ENCODE assay signal across 17 mouse cellular contexts in the genomic region with DNA sequence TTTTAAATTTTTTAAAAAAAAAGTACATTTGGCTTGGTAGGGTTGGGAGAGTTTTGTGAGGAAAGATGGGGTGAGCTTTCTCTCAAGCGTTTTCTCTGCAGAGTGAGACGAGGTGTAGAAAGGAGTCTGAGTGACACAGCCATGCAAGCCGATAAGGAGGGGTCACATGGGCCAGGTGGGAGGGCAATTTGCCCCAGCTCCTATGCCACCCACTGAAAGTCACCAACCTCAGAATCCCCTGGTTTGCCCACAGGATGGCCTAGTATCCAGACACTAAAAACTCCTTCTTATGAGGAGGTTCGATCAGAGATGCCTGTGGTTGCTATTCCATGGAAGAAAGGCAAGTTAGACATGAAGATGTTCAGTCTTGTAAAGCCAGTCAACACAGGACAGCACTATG.
A peak's percentile ranks its signal among the peaks of the same experiment; 100 is the strongest.
DNase-seq lines count a peak whose midpoint lies in the region; ATAC-seq and TF ChIP-seq lines count a peak whose summit lies in the region.
"Had no signal": no experiment of that assay in that cellular context is flagged by ENCODE, and none has a peak within 500 bp of the region (broad histone marks: within the 10 kb centered on the region; RNA-seq: fewer than 3 reads in every experiment).

No protein-coding gene starts in this region.

- H3K9ac ChIP-seq in forebrain, embryonic 13.5 days = no peak overlapping the region
- peak overlapping the region; percentile 38; the same call in 1 of the 2 replicates for H3K9ac ChIP-seq in heart, embryonic 13.5 days
- H3K9ac ChIP-seq: hindbrain, embryonic 12.5 days; liver, embryonic 14.5 days; midbrain, embryonic 12.5 days had no signal

- 81% methylated on average over 4 of the region's 4 CpGs for WGBS in forebrain, embryonic 10.5 days
- WGBS in forebrain, embryonic 13.5 days = 77% methylated on average over 4 of the region's 4 CpGs
- 32% methylated on average over 4 of the region's 4 CpGs for WGBS in heart, embryonic 13.5 days

- peak overlapping the region; percentile 13; the same call in 1 of the 2 replicates for H3K27ac ChIP-seq in forebrain, embryonic 10.5 days
- no peak overlapping the region for H3K27ac ChIP-seq in forebrain, embryonic 13.5 days
- H3K27ac ChIP-seq in heart, embryonic 13.5 days (replicated peaks) = peak overlapping the region; percentile 93
- no peak overlapping the region for H3K27ac ChIP-seq in layer of hippocampus, adult 2 months
- H3K27ac ChIP-seq: liver, embryonic 14.5 days; midbrain, embryonic 12.5 days had no signal

- no peak for DNase-seq in forebrain, embryonic 10.5 days (ENCODE audit: extremely low spot score, low spot score)
- DNase-seq in heart, postnatal 36 days = no peak
- peak; percentile 69 for DNase-seq in 3134 (ENCODE audit: extremely low read depth, insufficient read length, low spot score)
- DNase-seq in fibroblast of lung, adult 2 months (ENCODE audit: low read depth) = peak; percentile 26
- DNase-seq in layer of hippocampus, adult 2 months (ENCODE audit: low spot score in 2 of 2) = no peak
- no peak for DNase-seq in retina, embryonic 14.5 days (ENCODE audit: low spot score)
- DNase-seq: adrenal gland, postnatal 25 days; cerebellum, adult 9-10 months; kidney, adult 2 months; layer of hippocampus, postnatal 36 days; left cerebral cortex, postnatal 4 days; lung, postnatal 36 days had no signal

- H3K4me1 ChIP-seq in forebrain, embryonic 10.5 days = peaks cover 31% of the 10 kb centered on the region
- H3K4me1 ChIP-seq in forebrain, embryonic 13.5 days = peaks cover 32% of the 10 kb centered on the region
- peaks cover 52% of the 10 kb centered on the region for H3K4me1 ChIP-seq in heart, embryonic 13.5 days

- H3K4me3 ChIP-seq in forebrain, embryonic 10.5 days = no peak overlapping the region
- H3K4me3 ChIP-seq in forebrain, embryonic 13.5 days = no peak overlapping the region
- H3K4me3 ChIP-seq in heart, embryonic 13.5 days = peak overlapping the region; percentile 26; the same call in 1 of the 2 replicates
- no peak overlapping the region for H3K4me3 ChIP-seq in layer of hippocampus, adult 2 months
- H3K4me3 ChIP-seq: hindbrain, embryonic 12.5 days; midbrain, embryonic 12.5 days had no signal

- H3K27me3 ChIP-seq in forebrain, embryonic 10.5 days (ENCODE audit: poor library complexity, severe bottlenecking) = peaks cover 22% of the 10 kb centered on the region
- H3K27me3 ChIP-seq in forebrain, embryonic 13.5 days = peaks cover 5% of the 10 kb centered on the region; the same call in 1 of the 2 replicates
- H3K27me3 ChIP-seq in heart, embryonic 13.5 days (replicated peaks) = no peaks in the 10 kb centered on the region
- H3K27me3 ChIP-seq: hindbrain, embryonic 12.5 days had no signal

- H3K4me2 ChIP-seq in forebrain, embryonic 13.5 days = no peak overlapping the region
- peak overlapping the region; percentile 44 for H3K4me2 ChIP-seq in heart, embryonic 13.5 days
- H3K4me2 ChIP-seq: hindbrain, embryonic 12.5 days; midbrain, embryonic 12.5 days had no signal

- TF ChIP-seq CTCF in layer of hippocampus, adult 2 months (conservative IDR thresholded peaks at IDR 0.05) = no peak

- ATAC-seq in forebrain, embryonic 13.5 days = no peak
- no peak for ATAC-seq in heart, embryonic 13.5 days (ENCODE audit: extremely low read depth, insufficient number of reproducible peaks, low FRiP score, low TSS enrichment)

- no peaks in the 10 kb centered on the region for H3K36me3 ChIP-seq in forebrain, embryonic 10.5 days (replicated peaks)
- no peaks in the 10 kb centered on the region for H3K36me3 ChIP-seq in forebrain, embryonic 13.5 days (ENCODE audit: poor library complexity, severe bottlenecking)
- no peaks in the 10 kb centered on the region for H3K36me3 ChIP-seq in heart, embryonic 13.5 days
- H3K36me3 ChIP-seq: hindbrain, embryonic 12.5 days; midbrain, embryonic 12.5 days had no signal

- H3K9me3 ChIP-seq in forebrain, embryonic 10.5 days = no peaks in the 10 kb centered on the region
- H3K9me3 ChIP-seq in forebrain, embryonic 13.5 days (replicated peaks) = no peaks in the 10 kb centered on the region
- H3K9me3 ChIP-seq in heart, embryonic 13.5 days = no peaks in the 10 kb centered on the region
- H3K9me3 ChIP-seq: hindbrain, embryonic 12.5 days; midbrain, embryonic 12.5 days had no signal

- intact Hi-C loops in heart, postnatal 36 days (cut with DNase I) = loop anchor here (5.0 kb wide), 1 partner anchor 82 kb away; no protein-coding TSS in a partner anchor

Comparison
In these comparisons a context has a peak if more than half of its experiments do, and no peak if none do; other contexts are left out.
1. H3K27ac ChIP-seq: peak in forebrain, embryonic 10.5 days (single experiment) and heart, embryonic 13.5 days (single experiment); none in forebrain, embryonic 13.5 days (single experiment) and layer of hippocampus, adult 2 months (single experiment).
2. DNase-seq: peak in 3134 (single experiment) and fibroblast of lung, adult 2 months (single experiment); none in forebrain, embryonic 10.5 days (single experiment), heart, postnatal 36 days (0 of 2), layer of hippocampus, adult 2 months (0 of 2) and retina, embryonic 14.5 days (single experiment).